Mouse (Mus musculus): Measurements from ENCODE around the gene 4930449I24Rik. TPM values are rescaled to one million over a fixed set of nuclear protein-coding genes. Genes with fewer than 3 reads are reported as not detected.

The 4930449I24Rik gene
- not detected in 4 replicates for total RNA-seq (2023)

GRCm38 (mm10) chr5:146502099-146502498 is at the start of gene 4930449I24Rik:
Gene 4930449I24Rik, plus strand, starts transcription at chr5:146502399.

GRCm38 (mm10) chr5:146481665-146482064 is 20.5 kb upstream of the 4930449I24Rik start, which contains the start of gene Gm6408:
Gene Gm6408, plus strand, starts transcription at chr5:146481965.

DNA sequence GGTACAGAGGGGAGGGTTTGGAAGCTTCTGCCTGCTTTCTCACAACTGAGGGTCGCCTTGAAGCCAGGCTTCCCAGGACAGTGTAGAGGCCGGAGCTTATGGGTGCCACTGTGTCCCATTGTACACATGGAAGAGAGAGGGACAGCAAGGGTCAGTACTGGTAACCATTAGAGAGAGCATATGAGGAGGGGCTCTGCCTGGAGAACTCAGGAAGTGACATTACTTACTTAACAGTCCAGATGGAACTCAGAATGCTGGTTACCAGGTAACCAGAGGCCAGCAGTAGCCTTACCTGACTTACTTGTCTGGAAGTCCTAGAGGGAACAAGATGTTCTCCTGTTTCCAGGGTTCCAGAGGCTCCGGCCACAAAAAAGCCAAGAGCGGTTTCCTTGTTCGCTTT is 11.1 kb upstream of the 4930449I24Rik start, which contains the start of gene Gm6370:
Gm6370 (plus strand) TSS at position 301 of the 400 bp plus-strand sequence.

GRCm38 (mm10) chr5:146513823-146514222 is 11.6 kb downstream of the 4930449I24Rik start, which contains the start of gene Gm3402:
Gene Gm3402, plus strand, starts transcription at chr5:146514123.

DNA sequence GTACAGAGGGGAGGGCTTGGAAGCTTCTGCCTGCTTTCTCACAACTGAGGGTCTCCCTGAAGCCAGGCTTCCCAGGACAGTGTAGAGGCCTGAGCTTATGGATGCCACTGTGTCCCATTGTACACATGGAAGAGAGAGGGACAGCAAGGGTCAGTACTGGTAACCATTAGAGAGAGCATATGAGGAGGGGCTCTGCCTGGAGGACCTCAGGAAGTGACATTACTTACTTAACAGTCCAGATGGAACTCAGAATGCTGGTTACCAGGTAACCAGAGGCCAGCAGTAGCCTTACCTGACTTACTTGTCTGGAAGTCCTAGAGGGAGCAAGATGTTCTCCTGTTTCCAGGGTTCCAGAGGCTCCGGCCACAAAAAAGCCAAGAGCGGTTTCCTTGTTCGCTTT is 23.3 kb downstream of the 4930449I24Rik start, which contains the start of gene Gm3404:
Gm3404 (plus strand) TSS at position 301 of the 400 bp plus-strand sequence.

GRCm38 (mm10) chr5:146537347-146537746 is 35.1 kb downstream of the 4930449I24Rik start, which contains the start of gene Gm3409:
Gene Gm3409, plus strand, starts transcription at chr5:146537647.

Other genes starting within 250 kb of the 4930449I24Rik start
- gene Wasf3, start 117.4 kb upstream of the 4930449I24Rik start, total RNA-seq (2023) = not detected in 4 replicates
- gene Gm6408, start 20.4 kb upstream of the 4930449I24Rik start, total RNA-seq (2023) = not detected in 4 replicates
- gene Gm6370, start 11.0 kb upstream of the 4930449I24Rik start, total RNA-seq (2023) = not detected in 4 replicates
- gene Gm3402, start 11.7 kb downstream of the 4930449I24Rik start, total RNA-seq (2023) = not detected in 4 replicates
- not detected in 4 replicates for gene Gm3404, start 23.4 kb downstream of the 4930449I24Rik start, total RNA-seq (2023)
- gene Gm3409, start 35.2 kb downstream of the 4930449I24Rik start, total RNA-seq (2023) = not detected in 4 replicates
- not detected in 4 replicates for gene Gm3415, start 53.7 kb downstream of the 4930449I24Rik start, total RNA-seq (2023)
- not detected in 4 replicates for gene Gpr12, start 82.8 kb downstream of the 4930449I24Rik start, total RNA-seq (2023)

All from B cell, adult 62 days (primary cell).